Mouse (Mus musculus) hindbrain, embryonic 13.5 days (tissue): ENCODE results near the gene Fmo2. TPM values are rescaled to one million over a fixed set of nuclear protein-coding genes. Genes with fewer than 3 reads are reported as not detected.

Source experiments
- ATAC-seq: fragments of 200-750 bp; cut with Nextera tagmentation; 2 replicates; pipeline ENCODE4 v1.8.0; 2017; ENCODE audit warnings: moderate TSS enrichment; ENCODE audit not compliant: low FRiP score
- H3K27ac ChIP-seq: fragments of 300-500 bp; sonication (generic); 2 replicates; pipeline ENCODE4 v1.5.1; 2015; ENCODE audit warnings: inconsistent platforms, mild to moderate bottlenecking, moderate library complexity
- H3K27me3 ChIP-seq: fragments of 300-500 bp; sonication (generic); 2 replicates; pipeline ENCODE4 v1.6.1; 2015; ENCODE audit warnings: mild to moderate bottlenecking, inconsistent platforms
- H3K36me3 ChIP-seq: fragments of 300-500 bp; sonication (generic); 2 replicates; pipeline ENCODE4 v1.6.1; 2015; ENCODE audit warnings: mild to moderate bottlenecking, inconsistent platforms
- H3K4me1 ChIP-seq: fragments of 300-500 bp; sonication (generic); replicated peaks from 2 replicates; pipeline ENCODE4 v1.6.1; 2015; ENCODE audit warnings: inconsistent platforms
- H3K4me2 ChIP-seq: fragments of 300-500 bp; sonication (generic); 2 replicates; pipeline ENCODE4 v1.6.1; 2015; ENCODE audit warnings: inconsistent platforms, mild to moderate bottlenecking, moderate library complexity
- H3K4me3 ChIP-seq: fragments of 300-500 bp; sonication (generic); 2 replicates; pipeline ENCODE4 v1.5.1; 2015; ENCODE audit warnings: mild to moderate bottlenecking, inconsistent platforms
- H3K9ac ChIP-seq: fragments of 300-500 bp; sonication (generic); 2 replicates; pipeline ENCODE4 v1.6.1; 2015; ENCODE audit warnings: mild to moderate bottlenecking, inconsistent platforms
- H3K9me3 ChIP-seq: fragments of 300-500 bp; sonication (generic); 2 replicates; pipeline ENCODE4 v1.6.1; 2016; ENCODE audit warnings: inconsistent platforms
- WGBS: fragments of 180-500 bp; shearing (Covaris S2); methylation state at CpG from one replicate; pipeline ENCODE4 v1.1.7; 2015; 5-methylcytosine and 5-hydroxymethylcytosine counted together
- polyA plus RNA-seq: library from polyadenylated mRNA; unstranded; fragments of >200 nt; fragmentation: Nextera tagmentation; extraction: Ambion mirVana; gene quantifications from 2 replicates; pipeline ENCODE4 v1.2.1, GENCODE M21; 2015

Gene Fmo2
- polyA plus RNA-seq, 1 experiment from 2014 or later = 0.42 TPM

DNA sequence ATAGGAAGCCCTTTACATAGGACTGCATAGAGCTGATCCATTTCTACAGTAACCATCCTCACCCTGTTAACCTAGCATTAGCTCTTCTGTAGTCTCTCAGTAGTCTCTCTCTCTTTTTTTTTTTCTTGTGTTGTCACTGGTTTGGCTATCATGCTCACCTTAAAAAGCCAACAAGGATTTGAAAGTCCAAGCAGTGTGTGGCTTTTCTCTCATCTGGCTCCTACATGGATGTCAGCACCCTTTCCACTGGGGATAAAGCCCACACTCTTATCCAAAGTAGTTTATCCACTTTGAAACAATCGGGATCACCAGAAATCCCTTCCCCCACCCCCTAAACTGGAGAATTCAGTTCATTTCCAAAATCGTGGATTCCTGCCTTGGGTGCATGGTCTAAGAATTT is 32.1 kb upstream of the Fmo2 start:
- H3K9me3 ChIP-seq = no peaks in the 10 kb centered on the region
- no peaks in the 10 kb centered on the region for H3K36me3 ChIP-seq
- no peak for ATAC-seq
- H3K9ac ChIP-seq = no peak overlapping the region
- 69% methylated on average over 2 of the region's 2 CpGs for WGBS
- H3K4me2 ChIP-seq = no peak overlapping the region
- no peak overlapping the region for H3K27ac ChIP-seq
- H3K4me1 ChIP-seq = no peaks in the 10 kb centered on the region
- no peak overlapping the region for H3K4me3 ChIP-seq
- H3K27me3 ChIP-seq = no peaks in the 10 kb centered on the region

DNA sequence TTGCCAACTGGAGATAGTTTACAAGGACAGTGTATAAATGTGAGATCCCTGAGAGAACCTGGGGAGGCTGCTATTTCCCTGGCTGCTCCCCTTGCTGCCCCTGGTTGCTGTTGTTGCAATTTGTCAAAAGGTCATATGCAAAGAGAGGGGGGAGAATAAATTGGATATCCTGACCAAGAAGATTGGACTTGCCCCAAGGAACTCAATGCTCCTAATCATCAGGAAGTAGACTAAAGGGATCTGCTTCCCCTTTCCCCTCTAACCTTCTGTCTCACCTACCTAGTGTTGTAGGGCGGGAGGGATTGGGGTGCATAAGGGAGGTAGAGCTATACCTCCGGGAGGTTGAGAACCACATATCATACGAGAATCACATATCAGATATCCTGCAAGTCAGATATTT is 30.6 kb upstream of the Fmo2 start:
- Histone ChIP-seq H3K27ac (no peak overlapping the region), H3K9ac (no peak overlapping the region), H3K27me3 (no peaks in the 10 kb centered on the region), H3K4me1 (no peaks in the 10 kb centered on the region), H3K4me2 (no peak overlapping the region), H3K9me3 (no peaks in the 10 kb centered on the region), H3K4me3 (no peak overlapping the region), H3K36me3 (no peaks in the 10 kb centered on the region)
- ATAC-seq = no peak
- 94% methylated on average over 3 of the region's 3 CpGs for WGBS

DNA sequence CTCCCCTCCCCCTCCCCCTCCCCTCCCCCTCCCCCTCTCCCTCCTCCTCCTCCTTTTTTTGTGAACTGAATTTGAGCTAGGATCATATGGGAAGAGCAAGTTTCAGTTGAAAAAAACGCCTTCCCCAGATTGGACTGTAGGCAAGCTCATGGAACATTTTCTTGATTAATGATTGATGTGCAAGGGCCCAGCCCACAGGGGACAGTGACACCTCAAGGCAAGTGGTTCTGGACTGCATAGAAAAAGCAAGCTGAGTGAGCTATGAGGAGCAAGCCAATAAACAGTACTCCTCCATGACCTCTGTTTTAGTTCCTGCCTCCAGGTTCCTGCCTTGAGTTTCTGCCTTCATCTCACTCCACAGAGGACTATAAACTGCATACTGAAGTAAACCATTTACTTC is 26.6 kb upstream of the Fmo2 start:
- H3K4me3 ChIP-seq = no peak overlapping the region
- no peaks in the 10 kb centered on the region for H3K9me3 ChIP-seq
- H3K27ac ChIP-seq = no peak overlapping the region
- H3K4me2 ChIP-seq = no peak overlapping the region
- no peak overlapping the region for H3K9ac ChIP-seq
- 92% methylated on average over 1 of the region's 1 CpGs for WGBS
- H3K27me3 ChIP-seq = no peaks in the 10 kb centered on the region
- H3K4me1 ChIP-seq = no peaks in the 10 kb centered on the region
- no peak for ATAC-seq
- H3K36me3 ChIP-seq = no peaks in the 10 kb centered on the region

GRCm38 (mm10) chr1:162916661-162917060 is 18.1 kb upstream of the Fmo2 start:
- Histone ChIP-seq H3K27me3 (no peaks in the 10 kb centered on the region), H3K4me3 (no peak overlapping the region), H3K4me1 (no peaks in the 10 kb centered on the region), H3K27ac (no peak overlapping the region), H3K9ac (no peak overlapping the region), H3K9me3 (no peaks in the 10 kb centered on the region), H3K36me3 (no peaks in the 10 kb centered on the region), H3K4me2 (no peak overlapping the region)
- 79% methylated on average over 8 of the region's 8 CpGs for WGBS
- ATAC-seq = no peak

DNA sequence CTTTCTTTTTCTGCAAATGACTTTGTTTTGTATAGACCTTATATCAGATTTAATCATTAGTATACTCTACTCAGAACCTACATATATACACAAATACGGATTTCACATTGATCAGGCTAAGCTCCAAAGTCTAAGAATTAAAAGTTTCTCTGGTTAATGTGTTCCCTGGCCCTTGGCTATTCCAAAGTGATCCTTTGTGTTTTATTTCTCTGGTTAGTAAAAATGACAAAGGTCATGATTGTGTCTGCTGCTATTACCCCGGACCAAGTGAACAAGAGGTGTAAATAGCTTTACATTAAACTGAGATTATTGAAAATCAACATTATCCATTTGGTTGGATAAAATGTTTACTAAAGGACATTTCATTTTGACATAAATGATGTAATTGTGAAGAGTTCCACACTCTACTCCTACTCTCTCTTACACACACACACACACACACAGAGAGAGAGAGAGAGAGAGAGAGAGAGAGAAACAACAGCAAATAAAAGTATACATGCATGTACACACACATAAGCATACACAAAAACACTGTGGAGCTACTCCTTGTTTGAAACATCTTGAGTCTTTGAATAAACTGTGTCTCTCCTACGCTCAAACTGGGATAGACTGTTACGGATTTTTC is 16.5 kb upstream of the Fmo2 start:
- no peak overlapping the region for H3K4me2 ChIP-seq
- no peak overlapping the region for H3K4me3 ChIP-seq
- H3K27me3 ChIP-seq = no peaks in the 10 kb centered on the region
- H3K36me3 ChIP-seq = no peaks in the 10 kb centered on the region
- H3K27ac ChIP-seq = no peak overlapping the region
- no peaks in the 10 kb centered on the region for H3K4me1 ChIP-seq
- 92% methylated on average over 4 of the region's 4 CpGs for WGBS
- H3K9ac ChIP-seq = no peak overlapping the region
- ATAC-seq = no peak
- H3K9me3 ChIP-seq = no peaks in the 10 kb centered on the region

DNA sequence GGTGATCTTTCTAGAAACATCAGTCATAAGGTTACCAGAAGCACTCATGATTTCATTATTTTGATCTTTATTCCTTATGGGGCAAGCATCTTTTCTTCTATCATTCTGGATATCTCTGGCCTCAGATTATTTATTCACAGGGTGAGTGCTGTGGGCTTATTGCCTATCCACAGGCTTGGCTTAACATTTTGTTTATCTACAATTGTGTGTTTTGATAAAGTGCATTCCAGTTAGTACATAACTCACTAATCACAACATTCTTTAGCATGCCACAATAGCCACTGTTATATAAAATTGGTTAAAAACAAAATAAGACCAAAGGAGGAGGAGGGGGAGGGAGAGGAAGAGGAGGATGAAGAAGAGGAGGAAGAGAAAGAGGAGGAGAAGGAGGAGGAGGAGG is 13.6 kb upstream of the Fmo2 start:
- H3K4me3 ChIP-seq = no peak overlapping the region
- H3K27ac ChIP-seq = no peak overlapping the region
- no peak overlapping the region for H3K4me2 ChIP-seq
- no peaks in the 10 kb centered on the region for H3K27me3 ChIP-seq
- ATAC-seq = no peak
- H3K9me3 ChIP-seq = no peaks in the 10 kb centered on the region
- no peak overlapping the region for H3K9ac ChIP-seq
- no peaks in the 10 kb centered on the region for H3K4me1 ChIP-seq
- H3K36me3 ChIP-seq = no peaks in the 10 kb centered on the region

DNA sequence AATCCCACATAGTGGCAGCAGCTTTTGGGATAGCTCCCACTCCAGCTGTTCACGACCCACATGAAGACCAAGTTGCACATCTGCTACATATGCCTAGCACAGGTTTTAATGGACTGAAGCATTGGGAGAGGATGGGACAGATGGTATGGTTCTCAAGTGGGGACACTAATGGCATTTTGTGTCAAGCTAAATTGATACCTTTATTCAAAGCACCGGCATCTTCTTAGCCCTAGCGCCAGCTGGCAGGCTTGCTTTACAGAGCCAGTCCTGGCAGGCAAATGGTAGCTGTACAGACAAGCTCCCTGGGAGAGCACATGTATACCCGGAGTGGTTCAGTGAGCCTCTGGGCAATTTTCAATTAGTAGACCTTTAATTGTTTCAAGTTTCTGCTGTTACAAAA is 3.4 kb upstream of the Fmo2 start:
- 58% methylated on average over 4 of the region's 4 CpGs for WGBS
- H3K27me3 ChIP-seq = no peaks in the 10 kb centered on the region
- no peak overlapping the region for H3K27ac ChIP-seq
- no peak overlapping the region for H3K4me2 ChIP-seq
- peak; percentile 95 for ATAC-seq
- no peaks in the 10 kb centered on the region for H3K36me3 ChIP-seq
- no peaks in the 10 kb centered on the region for H3K9me3 ChIP-seq
- H3K4me3 ChIP-seq = no peak overlapping the region
- H3K4me1 ChIP-seq = no peaks in the 10 kb centered on the region
- H3K9ac ChIP-seq = no peak overlapping the region

GRCm38 (mm10) chr1:162895900-162896299 is 2.6 kb downstream of the Fmo2 start:
- no peak overlapping the region for H3K9ac ChIP-seq
- WGBS = 44% methylated on average over 6 of the region's 6 CpGs
- H3K36me3 ChIP-seq = no peaks in the 10 kb centered on the region
- H3K27ac ChIP-seq = no peak overlapping the region
- ATAC-seq = no peak
- H3K4me2 ChIP-seq = no peak overlapping the region
- H3K4me1 ChIP-seq = no peaks in the 10 kb centered on the region
- no peak overlapping the region for H3K4me3 ChIP-seq
- H3K9me3 ChIP-seq = no peaks in the 10 kb centered on the region
- H3K27me3 ChIP-seq = no peaks in the 10 kb centered on the region

- no peaks in the 10 kb centered on the region for H3K36me3 ChIP-seq
- no peaks in the 10 kb centered on the region for H3K27me3 ChIP-seq
- no peak for ATAC-seq
- H3K27ac ChIP-seq = no peak overlapping the region
- H3K9me3 ChIP-seq = no peaks in the 10 kb centered on the region
- H3K4me3 ChIP-seq = no peak overlapping the region
- no peaks in the 10 kb centered on the region for H3K4me1 ChIP-seq
- H3K9ac ChIP-seq = no peak overlapping the region
- WGBS = 93% methylated on average over 6 of the region's 6 CpGs
- no peak overlapping the region for H3K4me2 ChIP-seq
These were observed 5.5 kb downstream of the Fmo2 start for GRCm38 (mm10) chr1:162893014-162893413.

GRCm38 (mm10) chr1:162891980-162892451 is 6.5 kb downstream of the Fmo2 start:
- no peaks in the 10 kb centered on the region for H3K9me3 ChIP-seq
- H3K4me2 ChIP-seq = no peak overlapping the region
- H3K4me1 ChIP-seq = no peaks in the 10 kb centered on the region
- no peaks in the 10 kb centered on the region for H3K27me3 ChIP-seq
- no peak overlapping the region for H3K9ac ChIP-seq
- WGBS = 78% methylated on average over 6 of the region's 6 CpGs
- H3K27ac ChIP-seq = no peak overlapping the region
- H3K4me3 ChIP-seq = no peak overlapping the region
- H3K36me3 ChIP-seq = no peaks in the 10 kb centered on the region
- ATAC-seq = no peak

DNA sequence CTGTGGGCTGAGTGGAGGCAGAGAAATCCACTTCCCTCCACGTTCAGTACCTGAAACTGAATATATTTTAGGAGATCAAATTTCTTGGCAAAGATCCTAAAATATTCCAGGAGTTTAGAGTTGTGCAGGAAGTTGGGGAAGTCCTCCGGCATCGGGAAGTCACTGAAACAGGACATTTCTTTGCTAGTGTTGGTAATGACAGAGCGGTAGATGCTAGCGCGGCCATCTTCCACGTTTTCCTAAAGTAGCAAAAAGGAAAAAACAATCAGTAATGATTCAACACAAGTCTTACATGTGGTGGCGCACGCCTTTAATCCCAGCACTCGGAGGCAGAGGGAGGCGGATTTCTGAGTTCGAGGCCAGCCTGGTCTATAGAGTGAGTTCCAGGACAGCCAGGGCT is 9.9 kb downstream of the Fmo2 start:
- no peak for ATAC-seq

GRCm38 (mm10) chr1:162887644-162888043 is 10.9 kb downstream of the Fmo2 start:
- Histone ChIP-seq H3K4me3 (no peak overlapping the region), H3K4me2 (no peak overlapping the region), H3K36me3 (no peaks in the 10 kb centered on the region), H3K9me3 (no peaks in the 10 kb centered on the region), H3K27ac (no peak overlapping the region), H3K4me1 (no peaks in the 10 kb centered on the region), H3K9ac (no peak overlapping the region), H3K27me3 (no peaks in the 10 kb centered on the region)
- WGBS = 96% methylated on average over 7 of the region's 7 CpGs
- ATAC-seq = no peak

More for the DNA sequence above, 9.9 kb downstream of the Fmo2 start:
- Histone ChIP-seq H3K4me1 (no peaks in the 10 kb centered on the region), H3K9me3 (no peaks in the 10 kb centered on the region), H3K4me2 (no peak overlapping the region), H3K36me3 (no peaks in the 10 kb centered on the region), H3K9ac (no peak overlapping the region), H3K4me3 (no peak overlapping the region), H3K27me3 (no peaks in the 10 kb centered on the region), H3K27ac (no peak overlapping the region)
- 90% methylated on average over 12 of the region's 12 CpGs for WGBS

GRCm38 (mm10) chr1:162886138-162886816 is 12.2 kb downstream of the Fmo2 start:
- no peak overlapping the region for H3K4me2 ChIP-seq
- ATAC-seq = no peak

More at GRCm38 (mm10) chr1:162886138-162886816, 12.2 kb downstream of the Fmo2 start:
- Histone ChIP-seq H3K27me3 (no peaks in the 10 kb centered on the region), H3K36me3 (no peaks in the 10 kb centered on the region), H3K4me3 (no peak overlapping the region), H3K4me1 (no peaks in the 10 kb centered on the region), H3K9me3 (no peaks in the 10 kb centered on the region), H3K27ac (no peak overlapping the region), H3K9ac (no peak overlapping the region)
- 88% methylated on average over 11 of the region's 11 CpGs for WGBS
